Mouse (Mus musculus) right cerebral cortex, postnatal 36 days (tissue): ENCODE results near the gene Slc7a8.
"Not testable (repeated sequence)": the region's sequence is repeated elsewhere in the genome, so short reads cannot be mapped to it uniquely, and the experiment has no call there.

Experiments
- DNase-seq, 2 experiments: peaks; one replicate each; pipeline ENCODE4 v3.0.0; 2022; ENCODE audit warnings: low spot score in 2 of 2, mixed read lengths in 1 of 2

Slc7a8 gene

DNA sequence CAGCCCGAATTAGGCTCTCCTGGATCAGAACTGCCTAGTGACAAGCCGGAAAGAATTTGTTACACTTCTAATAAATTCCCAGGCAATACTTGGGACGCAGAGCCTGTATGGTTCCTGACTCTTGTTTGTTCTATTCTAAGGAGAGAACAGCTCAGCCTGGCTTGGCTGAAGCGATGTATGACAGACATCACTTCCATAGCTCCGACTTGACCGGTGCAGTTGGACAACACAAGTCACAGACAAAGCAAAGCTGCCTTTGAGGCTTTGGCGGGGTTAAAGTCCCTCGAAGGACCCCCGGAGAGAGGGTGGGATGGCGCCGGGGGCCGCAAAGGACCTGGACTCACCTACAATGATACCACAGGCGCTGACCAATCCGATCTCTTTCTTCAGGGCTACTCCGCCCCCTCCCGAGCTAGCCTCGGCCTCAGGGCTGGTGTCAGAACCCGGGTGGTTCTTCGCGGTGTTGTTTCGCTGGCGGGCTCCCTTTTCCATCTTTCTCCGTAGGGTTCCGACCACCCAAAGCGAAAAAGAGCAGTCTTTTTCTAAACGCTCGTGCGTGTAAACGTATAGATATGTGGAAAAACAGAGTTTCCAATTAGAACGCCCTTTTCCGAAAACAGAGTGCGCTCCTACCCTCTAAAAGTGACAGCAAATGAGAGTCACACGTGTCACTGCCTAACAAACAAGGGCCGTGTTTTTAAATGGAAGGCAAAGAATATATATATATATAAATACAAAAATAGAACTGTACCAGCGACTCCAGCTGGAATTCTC lies 723 bp downstream of the Slc7a8 start:
- DNase-seq: peak; percentile 54 to 74

DNA sequence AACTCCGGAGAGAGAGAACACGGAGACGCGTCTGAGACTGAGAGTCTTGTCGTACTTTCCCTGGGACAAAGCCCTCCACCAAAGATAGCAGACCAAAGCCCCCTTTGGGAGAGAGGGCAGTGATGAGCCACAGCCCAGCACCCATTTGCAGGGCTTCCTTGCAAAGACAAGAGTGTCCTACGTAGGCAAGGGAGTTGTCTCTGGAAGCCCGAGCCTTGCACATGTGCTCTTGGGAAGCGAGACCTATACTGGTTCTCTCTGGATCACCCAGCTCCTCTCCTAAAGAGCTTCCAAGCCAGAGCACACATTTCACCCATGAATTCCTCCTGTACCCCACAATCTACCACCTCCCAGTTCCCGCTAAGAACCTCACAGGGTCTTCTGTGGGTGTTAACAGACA lies 1.7 kb downstream of the Slc7a8 start:
- no peak for DNase-seq

DNA sequence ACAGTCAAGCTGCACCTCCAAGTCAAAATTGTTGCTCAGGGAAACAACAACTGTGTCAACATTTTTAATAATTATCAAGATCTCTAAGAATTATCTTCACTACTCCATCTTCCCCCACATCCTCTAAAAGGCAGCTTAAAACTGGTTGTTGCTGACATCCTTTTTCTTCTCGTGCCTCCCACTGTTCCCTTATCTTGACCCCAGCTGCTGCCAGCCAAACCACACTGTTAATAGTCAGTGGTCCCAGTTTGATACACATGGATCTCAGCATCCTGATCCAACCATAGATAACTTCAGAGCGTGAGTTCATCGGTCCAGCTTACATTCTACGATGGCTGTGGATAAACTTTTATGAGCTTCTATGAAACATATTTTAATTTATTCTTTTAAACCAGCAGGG lies 3.9 kb downstream of the Slc7a8 start:
- DNase-seq: no peak

DNA sequence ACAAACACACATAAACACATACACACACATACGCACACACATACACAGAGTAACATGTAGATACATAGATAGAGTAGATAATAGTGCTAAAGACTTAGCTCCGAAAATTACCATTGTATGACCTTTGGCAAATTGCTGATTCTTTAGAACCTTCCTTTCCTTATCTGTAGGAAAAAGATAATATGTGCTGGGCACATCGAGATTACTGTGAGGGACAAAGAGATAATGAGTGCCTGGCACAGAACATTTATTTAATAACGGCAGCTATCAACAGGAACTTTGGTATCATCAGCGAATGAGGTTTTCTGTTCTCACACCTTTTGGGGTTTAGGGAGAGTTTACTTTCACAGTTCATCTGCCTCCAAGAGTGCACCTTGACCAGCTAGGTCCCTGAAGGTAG lies 5.0 kb downstream of the Slc7a8 start:
- DNase-seq: no peak

DNA sequence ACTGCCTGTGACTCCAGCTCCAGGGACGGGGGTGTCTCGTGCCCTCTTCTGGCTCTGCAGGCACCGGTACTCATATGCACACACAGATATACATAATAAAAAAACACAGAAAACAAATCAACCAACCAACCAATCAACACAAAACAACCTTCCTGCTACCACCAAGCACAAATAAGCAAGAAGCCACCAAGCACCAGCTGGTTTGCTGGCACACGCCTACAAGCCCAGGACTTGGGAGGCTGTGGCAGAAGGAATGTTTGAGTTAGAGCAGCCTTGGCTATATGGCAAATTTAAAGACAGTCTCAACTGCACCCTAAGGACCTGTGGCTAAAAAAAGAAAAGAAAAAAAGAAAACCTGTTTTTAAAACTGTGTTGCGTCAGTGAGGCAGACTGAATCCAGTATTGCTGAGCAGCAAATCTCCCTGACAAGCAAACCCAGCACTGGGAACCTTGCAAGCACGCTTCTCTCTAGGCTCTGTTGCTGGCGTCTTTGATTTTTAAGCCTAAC lies 6.2 kb downstream of the Slc7a8 start:
- no peak for DNase-seq

DNA sequence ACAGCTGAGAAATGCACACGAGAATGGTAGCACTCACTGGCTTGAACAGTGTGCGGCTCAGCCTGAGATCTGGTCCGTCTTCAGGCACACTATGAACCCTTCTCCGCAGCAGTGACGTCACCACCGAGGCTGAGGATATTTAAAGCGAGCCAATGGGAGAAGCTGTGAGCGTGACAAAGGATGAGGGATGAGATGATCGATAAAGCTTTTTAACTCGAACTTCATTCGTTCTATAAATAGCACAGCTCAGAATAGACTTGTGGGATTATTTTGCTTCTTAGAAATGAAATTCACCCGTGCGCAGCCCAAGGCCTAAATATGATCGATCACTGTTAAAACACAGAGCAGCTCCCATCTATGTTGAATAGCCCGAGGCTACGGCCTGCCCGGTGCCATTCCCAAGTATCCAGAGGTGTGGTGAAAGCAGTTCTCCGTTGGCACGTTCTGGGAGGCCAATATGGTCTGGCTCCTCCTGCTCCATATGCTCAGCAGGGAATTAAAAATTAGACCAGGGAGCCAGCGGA lies 9.4 kb downstream of the Slc7a8 start:
- peak; percentile 68 to 79 for DNase-seq

DNA sequence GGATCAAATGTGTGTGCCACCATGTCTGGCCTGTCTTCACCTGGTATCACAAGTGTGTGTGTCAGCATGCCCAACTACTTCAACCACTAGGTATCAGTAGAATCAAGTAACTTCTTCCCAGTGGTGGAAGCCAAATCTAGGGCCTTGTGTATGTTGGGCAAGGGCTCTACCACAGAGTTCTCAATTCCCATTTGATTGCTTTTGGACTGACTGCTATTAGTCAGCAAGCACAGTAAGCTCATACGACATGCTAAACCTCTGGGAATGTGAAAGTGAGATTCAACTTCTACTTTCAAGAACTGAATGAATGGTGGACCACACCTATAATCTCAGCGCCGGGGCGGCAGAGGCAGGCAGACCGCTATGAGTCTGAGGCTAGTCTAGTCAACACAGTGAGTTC lies 11.4 kb downstream of the Slc7a8 start:
- no peak for DNase-seq

DNA sequence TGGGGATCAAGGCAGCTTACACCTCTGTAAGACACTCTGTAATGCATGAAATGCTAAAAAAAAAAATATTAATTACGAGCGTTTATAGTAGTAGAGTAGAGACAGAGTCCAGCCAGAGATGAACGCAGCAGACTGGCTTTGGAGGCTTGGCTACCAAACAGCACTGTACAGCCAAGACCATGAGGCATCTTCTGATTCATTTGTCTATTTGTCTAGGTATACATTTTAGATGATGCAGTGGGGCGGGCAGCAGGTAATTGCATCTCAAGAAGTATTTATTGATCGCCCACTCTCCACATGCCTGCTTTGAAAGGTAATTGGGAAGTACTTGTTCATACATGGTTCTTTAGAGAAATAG lies 12.7 kb downstream of the Slc7a8 start:
- no peak for DNase-seq

DNA sequence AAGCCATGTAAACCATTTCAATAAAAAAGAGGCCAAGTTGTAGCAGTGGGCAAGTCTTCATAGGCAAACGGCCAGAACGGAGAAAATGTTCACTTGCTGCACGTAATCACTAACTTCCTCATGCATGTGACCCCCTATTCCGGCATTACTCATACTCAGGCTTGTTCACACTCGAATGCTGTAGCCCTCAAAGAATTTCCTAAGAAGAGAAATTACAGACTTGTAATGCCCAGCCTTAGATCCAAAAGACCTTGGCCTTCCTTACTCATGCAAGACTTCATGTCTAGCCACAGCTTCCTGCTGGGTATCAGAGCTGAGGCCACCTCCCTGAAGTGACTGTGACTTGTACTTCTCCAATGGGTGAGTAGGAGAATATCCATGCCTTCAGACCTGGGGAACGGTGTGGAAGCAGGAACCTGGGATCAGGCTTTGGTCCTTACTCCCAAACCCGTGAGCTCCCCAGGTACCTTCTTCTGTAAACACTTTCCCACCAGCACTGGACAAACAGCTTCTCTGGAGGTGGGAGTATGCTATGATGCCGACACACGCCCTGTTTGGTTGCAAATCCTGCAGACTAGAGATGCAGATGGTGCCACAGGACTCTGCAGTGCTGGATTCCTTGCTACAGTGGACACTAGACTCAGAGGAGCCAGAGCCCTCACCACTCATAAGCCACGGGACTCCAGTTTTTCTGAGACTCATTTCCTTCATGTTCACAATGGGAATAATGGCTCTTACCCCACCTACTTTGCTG lies 13.3 kb downstream of the Slc7a8 start:
- no peak for DNase-seq

DNA sequence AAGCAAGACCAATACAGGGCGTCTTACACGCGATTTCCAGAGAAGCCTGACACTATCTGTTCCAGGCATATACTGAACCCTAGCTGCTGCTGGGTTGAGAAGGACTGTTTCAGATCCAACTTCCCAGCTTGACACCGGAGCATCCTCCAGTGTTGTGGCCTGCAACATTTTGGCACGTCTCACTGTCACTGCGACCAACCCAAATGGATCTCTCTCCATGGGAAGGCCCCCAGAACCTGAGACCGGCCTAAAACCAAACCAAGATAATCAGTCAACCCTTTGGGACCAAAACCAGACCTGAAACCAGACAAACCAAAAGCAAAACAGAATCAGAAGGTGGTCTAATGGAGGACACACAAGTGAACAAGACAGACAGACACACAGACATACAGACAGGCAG lies 14.8 kb downstream of the Slc7a8 start:
- not testable (repeated sequence) for DNase-seq

DNA sequence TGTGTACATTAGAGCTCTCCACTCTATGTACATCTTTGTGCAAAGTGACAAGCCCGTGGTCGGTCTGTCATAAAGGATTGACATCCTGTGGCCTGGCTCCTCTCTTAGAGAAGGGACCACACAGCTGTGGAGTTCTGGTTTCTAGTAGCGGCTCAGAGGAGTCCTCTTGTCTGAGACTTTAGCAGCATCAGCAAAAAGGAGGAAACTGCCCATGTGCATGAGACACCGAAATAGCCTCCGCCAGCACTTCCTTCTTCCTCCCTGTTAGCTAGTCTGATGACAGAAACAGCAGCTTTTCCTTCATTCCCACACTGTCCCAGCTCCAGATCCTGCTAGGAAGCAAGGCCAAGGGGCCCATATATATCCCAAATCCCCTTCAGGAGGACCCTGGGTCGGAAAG lies 25.4 kb downstream of the Slc7a8 start:
- no peak for DNase-seq

DNA sequence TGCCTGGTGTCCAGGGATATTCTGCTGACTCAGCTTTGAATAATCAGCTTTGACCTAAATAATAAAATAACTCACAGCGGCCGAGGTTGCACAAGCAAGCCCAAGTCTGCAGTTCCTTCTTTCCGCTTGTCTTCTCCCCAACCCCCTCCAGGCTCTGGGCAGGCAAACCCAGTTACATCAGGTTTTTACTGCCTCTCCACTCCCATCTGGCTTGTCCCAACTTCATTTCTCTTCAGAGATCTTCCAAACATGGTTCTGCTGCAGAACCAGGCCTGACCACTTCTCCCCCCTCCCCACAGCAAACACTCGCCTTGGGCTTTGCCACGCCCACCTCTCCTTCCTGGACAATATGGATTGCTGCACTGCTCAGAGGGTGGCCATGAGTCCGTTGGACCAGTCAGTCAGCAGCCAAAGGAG lies 27.1 kb downstream of the Slc7a8 start:
- DNase-seq: no peak

DNA sequence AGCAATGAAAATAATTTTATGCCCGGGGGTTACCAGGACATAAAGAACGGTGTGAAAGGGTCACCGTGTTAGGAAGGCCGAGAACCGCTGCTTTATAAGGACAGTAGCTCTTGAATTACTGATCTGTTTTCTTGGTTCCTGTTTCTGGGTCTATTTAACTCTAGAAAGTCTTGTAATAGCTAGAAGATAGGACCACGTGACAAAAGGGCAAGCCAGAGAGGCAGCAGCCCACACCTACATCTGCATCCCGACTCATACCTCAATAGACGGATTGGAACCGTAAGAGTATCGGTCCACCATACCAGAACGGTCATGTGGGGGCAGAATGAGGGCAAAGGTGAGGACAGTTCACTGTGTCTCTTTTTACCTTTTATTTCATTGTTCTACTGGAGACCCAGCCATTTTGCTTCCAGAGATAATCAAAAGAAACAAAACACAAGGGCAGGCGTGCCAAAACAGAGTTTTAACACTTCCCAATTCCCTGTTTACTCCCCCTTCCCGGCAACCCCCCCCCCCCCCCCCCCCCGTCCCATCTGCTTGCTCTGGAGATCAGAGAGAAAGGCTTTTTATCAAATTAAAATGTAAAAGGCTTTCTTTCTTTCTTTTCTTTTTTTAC lies 27.7 kb downstream of the Slc7a8 start:
- no peak for DNase-seq

DNA sequence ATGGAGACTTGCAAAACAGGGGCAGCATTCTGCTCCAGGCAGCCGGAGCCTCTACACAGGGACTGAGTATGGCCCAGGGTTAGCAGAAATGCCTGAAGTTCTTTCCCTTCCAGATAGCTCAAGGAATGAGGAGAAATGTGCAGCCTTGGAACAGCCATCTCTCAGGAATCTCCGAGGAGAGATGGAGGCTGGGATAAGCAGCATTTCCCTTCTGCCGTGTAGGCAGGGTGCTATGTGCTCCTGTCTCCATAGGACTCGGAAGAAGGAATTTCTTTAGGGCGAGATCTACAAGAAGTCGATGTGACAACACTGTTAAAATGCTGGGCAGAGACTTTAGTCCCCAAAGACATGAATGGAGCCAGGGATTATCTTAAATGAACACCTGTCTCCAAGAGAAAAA lies 28.8 kb downstream of the Slc7a8 start:
- no peak for DNase-seq

DNA sequence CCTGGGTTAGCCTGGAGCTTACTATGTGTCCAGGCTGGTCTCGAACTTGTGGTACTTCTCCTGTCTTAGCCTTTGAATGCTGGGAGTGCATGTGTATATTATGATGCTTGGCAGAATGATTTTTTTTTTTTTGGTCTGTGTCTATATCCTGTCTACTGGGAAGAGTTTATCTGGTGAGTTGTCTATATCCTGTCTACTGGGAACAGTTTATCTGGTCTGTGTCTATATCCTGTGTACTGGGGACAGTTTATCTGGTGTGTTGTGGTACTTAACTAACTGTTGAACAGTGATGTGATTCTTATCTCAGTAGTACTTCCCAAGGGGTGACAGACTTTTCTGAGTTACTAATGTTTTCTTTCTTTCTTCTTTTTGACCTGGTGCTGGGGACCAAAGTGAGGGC lies 30.0 kb downstream of the Slc7a8 start:
- DNase-seq: no peak

DNA sequence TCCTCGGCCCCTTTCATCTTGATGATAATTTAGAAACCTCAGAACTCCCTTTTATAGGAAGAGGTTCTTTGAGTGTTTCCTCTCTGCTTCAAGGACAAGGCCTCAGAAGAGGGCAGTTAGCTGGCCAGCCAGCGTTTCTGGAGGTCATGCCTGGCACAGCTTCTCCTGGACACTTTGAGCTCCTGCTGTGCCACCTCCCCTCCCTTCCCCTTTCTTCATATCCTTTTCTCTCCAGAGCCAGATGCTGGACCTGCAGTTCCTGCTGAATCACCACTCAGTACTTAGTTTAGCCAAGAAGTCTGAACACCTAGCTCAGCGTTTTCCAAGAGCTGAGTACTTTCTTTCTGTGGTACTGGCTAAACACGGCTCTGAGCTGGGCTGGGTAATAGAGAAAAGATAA lies 32.5 kb downstream of the Slc7a8 start:
- DNase-seq: no peak

DNA sequence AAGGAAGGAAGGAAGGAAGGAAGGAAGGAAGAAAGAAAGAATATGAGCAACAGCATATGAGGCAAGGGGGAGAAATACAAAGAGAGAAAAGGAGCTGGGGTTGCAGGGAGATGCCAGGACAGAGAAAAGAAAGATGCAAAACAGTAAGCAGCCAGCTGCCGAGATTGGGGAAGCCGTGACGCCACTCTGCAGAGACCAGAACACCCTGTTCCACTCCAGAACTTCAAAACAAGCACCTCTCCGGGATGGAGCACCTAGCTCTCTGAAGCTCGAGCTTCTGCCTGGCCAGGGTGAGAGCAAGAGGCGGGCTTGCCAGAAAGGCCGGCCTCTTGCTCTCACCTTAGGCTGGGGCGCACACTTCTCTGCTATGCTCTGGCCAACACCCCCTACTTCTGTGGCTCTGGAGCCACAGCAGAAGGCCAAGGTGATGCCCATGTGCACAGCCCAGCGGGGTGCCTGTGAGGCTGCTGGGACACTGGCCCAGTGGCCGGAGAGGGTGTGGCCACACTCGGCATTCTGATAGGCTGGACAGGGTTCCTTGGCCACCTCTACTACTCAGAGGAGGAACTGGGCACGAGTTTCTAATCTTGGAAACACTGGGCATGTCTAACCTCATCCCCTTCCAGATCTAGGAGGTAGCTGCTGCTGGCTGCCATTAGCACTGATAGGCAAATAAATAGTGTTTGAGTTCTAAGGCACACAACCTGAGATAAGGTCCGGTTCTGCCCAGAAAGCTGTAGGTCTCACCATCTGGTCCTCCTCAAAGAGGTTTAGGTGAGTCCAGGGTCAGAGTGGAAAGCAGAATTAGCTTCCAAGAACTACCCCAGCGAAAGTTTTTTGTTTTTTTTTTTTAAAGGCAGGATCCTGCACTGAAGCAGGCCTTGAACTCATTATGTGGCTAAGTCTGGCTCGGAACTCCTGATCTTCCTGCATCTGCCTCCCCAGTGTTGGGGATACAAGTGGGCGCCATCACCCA lies 33.5 kb downstream of the Slc7a8 start:
- no peak for DNase-seq

DNA sequence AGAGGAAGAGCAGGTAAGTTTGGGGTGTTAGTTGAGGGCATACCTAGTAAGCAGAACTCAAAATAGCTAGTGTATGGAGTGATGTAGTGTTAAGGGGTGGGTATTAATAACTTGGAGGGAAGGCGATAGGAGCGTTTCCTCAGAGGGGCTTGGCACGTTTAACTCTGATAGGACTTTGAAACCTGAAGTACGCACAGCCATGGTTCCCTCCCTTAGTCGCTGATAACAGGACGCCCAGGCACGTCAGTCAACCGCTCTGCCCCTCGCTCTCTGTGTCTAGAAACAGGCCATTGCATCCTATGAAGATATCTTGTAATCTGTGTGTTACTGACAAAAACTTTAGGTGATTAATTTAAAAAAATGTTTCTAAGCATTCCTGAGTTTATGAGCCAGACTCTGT lies 35.7 kb downstream of the Slc7a8 start:
- DNase-seq: no peak

DNA sequence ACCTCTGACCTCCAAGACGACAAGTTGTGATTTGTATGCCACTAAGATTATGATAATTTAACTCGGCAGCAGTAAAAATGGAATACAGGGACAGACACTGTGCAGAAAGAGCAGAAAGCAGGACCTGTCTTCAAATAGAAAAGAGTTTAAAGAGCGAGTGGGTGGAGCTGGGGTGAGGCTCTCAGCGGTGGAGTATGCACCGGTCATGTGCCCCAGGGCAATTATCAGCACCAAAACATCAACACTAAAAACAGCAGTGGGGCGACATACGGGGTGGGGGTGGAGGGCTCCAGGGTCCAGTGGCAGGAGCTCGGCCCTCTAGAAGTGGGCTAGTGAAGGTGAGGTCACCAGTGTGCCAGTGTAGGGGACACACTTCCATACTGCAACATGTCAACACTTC lies 37.3 kb downstream of the Slc7a8 start:
- no peak for DNase-seq

DNA sequence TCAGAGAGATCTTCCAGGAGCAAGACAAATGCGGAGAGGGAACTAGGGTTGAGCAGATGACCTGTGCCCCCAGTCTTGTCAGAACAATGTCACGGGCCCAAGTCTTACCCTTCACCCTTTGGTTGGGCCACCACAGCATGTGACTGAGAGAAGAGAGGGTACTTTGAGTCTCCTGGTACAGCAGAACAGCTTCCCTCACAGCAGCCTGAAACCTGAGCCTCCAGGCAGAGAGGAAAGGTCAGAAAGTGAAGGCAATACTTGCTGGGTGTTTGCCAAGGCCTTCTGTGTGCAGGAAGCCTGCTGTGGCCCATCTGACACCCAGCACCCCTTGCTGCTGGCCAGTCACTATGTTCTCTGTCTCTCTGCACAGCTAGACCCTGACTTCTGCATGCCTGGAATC lies 39.4 kb downstream of the Slc7a8 start:
- no peak for DNase-seq

DNA sequence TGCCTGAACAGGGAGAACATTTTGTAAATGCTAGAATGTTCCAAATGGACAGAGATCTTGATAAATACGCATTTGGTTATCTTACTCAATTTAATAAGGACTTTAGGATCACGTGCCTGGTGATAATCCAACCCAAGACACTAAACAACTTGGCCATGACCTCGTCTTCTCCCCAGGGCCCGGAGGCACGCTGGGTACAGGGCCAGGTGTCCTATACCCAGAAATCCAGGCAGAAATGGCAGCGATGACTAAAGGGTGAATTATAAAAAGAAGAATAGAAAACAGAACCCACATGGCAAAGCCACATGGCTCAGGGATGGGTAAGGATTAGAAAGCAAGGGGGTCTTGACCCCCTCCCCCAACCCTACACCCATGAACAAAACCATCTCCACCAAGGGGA lies 40.0 kb downstream of the Slc7a8 start:
- DNase-seq: no peak
